Mouse (Mus musculus): ENCODE measurements at regions not wholly inside any gene's neighbourhood (a gene's known extent, or its start where the extent isn't known, plus 50 kb on each side); places are given as distances from the start of the nearest gene placed in this dataset.

GRCm38 (mm10) chr4:127421927-127422450, 64.0 kb upstream of the Gjb5 start:
- no peak for TF ChIP-seq POLR2A (IDR thresholded peaks at IDR 0.05; ENCODE audit: control insufficient read depth, low read depth, low read length)
- TF ChIP-seq CTCF (IDR thresholded peaks at IDR 0.05; ENCODE audit: control insufficient read depth, insufficient read depth, insufficient replicate concordance, low read depth, low read length): no peak

All from testis, adult 2 months (tissue).